Mouse (Mus musculus) brain, embryonic 18.5 days (tissue): Measurements from ENCODE around the gene Hdgf.

Source experiments
- DNase-seq: peaks from one replicate; pipeline ENCODE4 v3.0.0-alpha.2; 2012; ENCODE audit warnings: low read depth, low spot score

The Hdgf gene

GRCm38 (mm10) chr3:87909381-87909780 lies 3.3 kb downstream of the Hdgf start:
- DNase-seq: no peak

- DNase-seq: no peak
Observed at GRCm38 (mm10) chr3:87909874-87910273, 3.8 kb downstream of the Hdgf start.

GRCm38 (mm10) chr3:87910573-87911141 lies 4.5 kb downstream of the Hdgf start:
- DNase-seq: no peak

- DNase-seq: no peak
Observed at GRCm38 (mm10) chr3:87913491-87913890, 7.4 kb downstream of the Hdgf start.

GRCm38 (mm10) chr3:87913891-87914290 lies 7.8 kb downstream of the Hdgf start:
- DNase-seq: no peak

GRCm38 (mm10) chr3:87916990-87917389 lies 10.9 kb downstream of the Hdgf start:
- no peak for DNase-seq

- DNase-seq: no peak
Observed at GRCm38 (mm10) chr3:87918551-87918950, 12.4 kb downstream of the Hdgf start.

GRCm38 (mm10) chr3:87919336-87920108 lies 13.4 kb downstream of the Hdgf start, which contains the start of gene Mrpl24:
Gene Mrpl24 (plus strand): TSS chr3:87919506.
- DNase-seq: peak; percentile 93

GRCm38 (mm10) chr3:87920270-87920943 lies 14.3 kb downstream of the Hdgf start:
- no peak for DNase-seq

GRCm38 (mm10) chr3:87924996-87925395 lies 18.9 kb downstream of the Hdgf start:
- DNase-seq: no peak

- DNase-seq: no peak
Observed at GRCm38 (mm10) chr3:87927452-87927851, 21.3 kb downstream of the Hdgf start.

- DNase-seq: no peak
Observed at GRCm38 (mm10) chr3:87929341-87930077, 23.4 kb downstream of the Hdgf start.

- DNase-seq: peak; percentile 96
Observed at GRCm38 (mm10) chr3:87930078-87930795, 24.1 kb downstream of the Hdgf start, which contains the start of the genes Isg20l2 and Rrnad1. Gene Isg20l2 (plus strand): TSS chr3:87930314. Gene Rrnad1 (minus strand): TSS chr3:87930717.

- DNase-seq: no peak
Observed at GRCm38 (mm10) chr3:87934026-87934425, 27.9 kb downstream of the Hdgf start.

- DNase-seq: no peak
Observed at GRCm38 (mm10) chr3:87934501-87934900, 28.4 kb downstream of the Hdgf start.

GRCm38 (mm10) chr3:87935201-87935600 lies 29.1 kb downstream of the Hdgf start:
- no peak for DNase-seq

- DNase-seq: no peak
Observed at GRCm38 (mm10) chr3:87935776-87936175, 29.7 kb downstream of the Hdgf start.

- DNase-seq: no peak
Observed at GRCm38 (mm10) chr3:87940611-87941010, 34.5 kb downstream of the Hdgf start.

- no peak for DNase-seq
Observed at GRCm38 (mm10) chr3:87942471-87942870, 36.4 kb downstream of the Hdgf start.

GRCm38 (mm10) chr3:87943586-87943985 lies 37.5 kb downstream of the Hdgf start:
- DNase-seq: no peak
